Mouse (Mus musculus): ENCODE results near the gene Zmiz1.

The Zmiz1 gene

DNA sequence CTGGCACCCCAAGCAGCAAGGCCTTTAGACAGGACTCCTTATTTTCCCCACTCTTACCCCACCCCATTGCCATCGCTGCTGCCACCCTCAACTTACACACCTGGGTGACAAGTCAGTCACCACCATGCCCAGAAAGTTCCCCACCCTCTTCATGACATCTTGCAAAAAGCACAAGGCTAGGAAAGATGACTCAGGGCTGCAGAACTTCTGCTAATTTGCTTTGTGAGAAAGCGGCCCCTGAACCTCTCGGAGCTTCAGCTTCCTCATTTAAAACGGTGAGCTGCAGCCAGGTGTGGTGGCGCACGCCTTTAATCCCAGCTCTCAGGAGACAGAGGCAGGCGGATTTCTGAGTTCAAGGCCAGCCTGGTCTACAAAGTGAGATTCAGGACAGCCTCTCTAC, 141.4 kb downstream of the Zmiz1 start:
- DNase-seq = no peak

DNA sequence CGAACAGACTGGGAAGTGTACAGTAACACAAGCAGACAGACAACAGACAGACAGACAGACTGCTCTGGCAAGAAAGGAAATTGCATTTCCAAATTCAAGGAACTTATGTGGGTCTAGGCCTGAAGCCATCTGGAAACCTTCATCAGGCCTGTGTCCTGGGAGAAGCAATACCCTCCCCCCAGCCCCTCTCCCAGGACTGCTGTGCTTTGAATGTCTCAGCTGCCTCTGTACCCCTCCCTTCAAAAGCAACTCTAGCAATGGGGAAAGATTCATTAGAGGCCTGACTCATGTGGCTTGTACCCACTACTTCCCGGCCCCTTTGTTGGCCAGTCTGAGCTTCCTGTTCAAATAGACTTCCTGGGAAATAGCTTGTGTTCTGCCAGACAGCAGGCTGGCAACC, 142.0 kb downstream of the Zmiz1 start:
- DNase-seq = peak; percentile 87

- no peak for DNase-seq
Measured at GRCm38 (mm10) chr14:25602018-25602417, 143.0 kb downstream of the Zmiz1 start.

- peak; percentile 92 for DNase-seq
Measured at GRCm38 (mm10) chr14:25604395-25605142, 145.6 kb downstream of the Zmiz1 start.

DNA sequence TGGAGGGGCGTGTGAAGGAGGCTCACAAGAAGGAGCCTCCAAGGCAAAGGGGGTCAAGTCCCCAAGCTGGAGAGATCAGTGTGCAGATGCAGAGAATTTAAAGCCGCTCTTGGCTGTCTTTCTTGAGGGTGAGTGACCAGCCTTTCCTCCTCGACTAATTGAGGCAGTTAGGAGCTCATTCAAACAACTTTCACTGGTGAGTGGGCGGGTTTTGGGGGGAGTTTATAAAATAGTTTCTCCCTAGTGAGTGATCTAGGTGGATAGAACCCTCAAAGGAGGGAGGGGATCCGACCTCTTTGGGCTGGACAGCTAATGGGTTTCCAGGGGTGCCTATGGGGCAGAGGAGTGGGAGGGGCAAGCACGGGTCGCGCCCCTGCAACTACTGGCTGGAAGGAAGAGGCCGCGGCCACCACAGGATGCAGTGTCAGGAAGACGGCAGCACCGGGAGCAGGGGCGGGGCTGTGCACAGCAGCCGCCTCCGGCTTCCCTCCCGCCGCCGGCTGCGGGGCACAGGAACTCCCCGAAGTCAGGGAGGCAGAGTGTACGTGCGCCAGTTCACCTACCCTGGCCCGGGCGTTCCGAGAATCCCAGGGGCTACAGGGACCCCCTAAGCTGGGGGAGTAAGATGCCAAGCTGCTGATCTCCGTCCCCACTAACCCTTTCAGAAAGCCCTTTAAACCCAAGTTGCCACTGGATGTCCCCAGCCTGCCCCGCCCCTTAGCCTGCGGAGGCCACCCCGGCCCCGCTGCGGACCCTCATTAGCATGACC, 147.6 kb downstream of the Zmiz1 start:
- DNase-seq = peak; percentile 99

- DNase-seq = peak; percentile 97
Measured at GRCm38 (mm10) chr14:25607141-25607967, 148.4 kb downstream of the Zmiz1 start.

GRCm38 (mm10) chr14:25607968-25608491, 149.0 kb downstream of the Zmiz1 start:
- DNase-seq = peak; percentile 98

DNA sequence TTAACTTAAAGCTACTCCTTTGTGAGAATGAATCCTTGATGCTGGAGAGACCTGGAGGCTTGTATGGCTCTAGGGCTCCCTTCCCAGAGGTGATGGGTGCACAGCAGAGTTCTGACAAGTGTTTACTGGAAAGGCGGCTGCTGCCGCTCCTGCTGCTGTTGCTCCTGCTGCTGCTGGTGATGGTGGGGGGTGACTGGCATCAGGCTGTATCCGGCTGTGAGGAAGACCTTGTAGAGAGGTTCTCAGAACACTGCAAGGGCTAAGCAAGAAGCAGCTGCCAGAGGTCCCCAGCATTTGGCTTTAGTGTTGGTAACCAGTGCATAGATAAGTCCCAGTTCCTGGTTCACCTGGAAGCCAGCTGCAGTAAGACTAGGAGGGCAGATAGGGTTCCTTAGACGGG, 149.6 kb downstream of the Zmiz1 start:
- no peak for DNase-seq

DNA sequence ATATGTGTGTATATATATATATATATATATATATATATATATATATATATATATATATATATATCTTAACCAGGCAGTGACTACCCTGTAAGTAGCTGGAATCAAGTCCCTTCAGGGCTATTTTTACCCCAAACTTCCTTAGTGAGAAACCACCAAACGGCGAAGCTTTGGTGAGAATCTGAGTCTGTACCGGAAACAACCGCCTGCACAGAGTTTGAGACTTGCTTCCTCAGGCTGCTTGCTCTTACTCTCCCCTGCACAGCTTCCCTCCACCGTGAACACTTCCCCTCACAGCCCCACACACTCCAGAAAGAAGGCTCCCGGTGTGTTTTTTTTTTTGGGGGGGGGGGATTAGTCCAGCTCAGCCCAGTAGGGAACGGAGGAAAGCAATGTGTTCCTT, 150.4 kb downstream of the Zmiz1 start:
- DNase-seq = peak; percentile 97

DNA sequence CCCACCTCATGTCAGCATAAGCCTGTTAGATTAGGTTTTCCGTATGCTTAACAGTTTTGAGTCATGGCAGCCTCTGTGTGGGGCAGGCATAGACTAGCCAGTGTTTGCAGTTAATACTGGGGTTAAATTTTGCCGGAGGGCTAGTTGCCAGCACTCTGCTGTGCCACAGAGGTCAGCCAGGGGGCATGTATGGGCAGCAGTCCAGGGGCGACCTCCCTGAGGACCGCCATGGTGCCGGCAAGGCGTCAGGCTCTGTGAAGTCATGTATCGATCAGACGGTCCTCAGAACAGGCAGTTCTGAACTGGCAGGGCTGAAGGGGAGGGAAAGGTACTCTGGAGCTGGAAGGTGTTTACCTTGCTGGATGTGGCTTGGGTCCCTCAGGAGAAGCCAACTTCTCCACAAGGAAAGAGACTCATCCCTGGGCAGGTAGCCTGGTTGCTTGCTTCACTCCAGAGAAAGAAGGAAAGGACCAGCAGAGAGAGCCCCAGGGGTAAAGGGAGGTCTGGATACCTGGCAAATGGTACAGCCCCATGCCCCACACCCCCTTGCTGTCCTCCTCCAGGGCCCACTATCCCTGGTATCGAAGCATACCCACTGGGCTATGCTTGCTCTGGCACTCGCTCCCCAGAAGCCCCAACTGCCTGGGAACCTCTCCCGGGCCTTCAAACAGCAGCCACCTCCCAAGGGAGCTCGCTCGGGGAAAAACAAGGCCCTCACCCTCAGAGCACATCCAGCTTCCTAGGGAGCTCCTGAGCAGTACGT, 151.6 kb downstream of the Zmiz1 start:
- peak; percentile 93 for DNase-seq

DNA sequence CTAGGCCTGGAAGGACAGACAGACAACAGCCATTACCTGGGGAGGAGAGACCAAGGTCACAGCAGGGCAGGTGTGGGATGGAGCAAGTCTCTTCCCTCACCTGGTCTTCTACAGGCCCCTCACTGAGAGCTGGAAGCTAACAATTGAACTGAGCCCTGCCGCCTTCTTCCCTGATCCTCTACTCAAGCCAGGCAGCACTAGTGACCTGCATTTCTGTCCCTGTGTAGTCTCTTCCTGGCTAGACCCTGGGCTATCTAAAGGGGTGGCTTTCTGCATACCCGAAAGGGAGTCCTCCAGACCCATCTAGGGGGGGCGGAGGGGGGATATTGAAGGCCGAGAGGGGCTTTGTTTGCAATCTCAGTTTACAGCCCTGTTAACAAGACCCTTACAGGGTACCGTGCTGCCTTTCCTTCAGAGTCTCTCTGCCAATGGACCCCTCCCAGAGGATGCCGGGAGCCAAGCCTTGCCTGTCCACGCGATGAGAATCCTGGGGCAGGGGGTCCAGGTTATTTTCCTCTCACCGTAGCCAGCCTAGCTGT, 152.2 kb downstream of the Zmiz1 start:
- DNase-seq = peak; percentile 91

- peak; percentile 90 for DNase-seq
Measured at GRCm38 (mm10) chr14:25611815-25612698, 153.1 kb downstream of the Zmiz1 start.

GRCm38 (mm10) chr14:25613942-25614575, 155.1 kb downstream of the Zmiz1 start:
- no peak for DNase-seq

DNA sequence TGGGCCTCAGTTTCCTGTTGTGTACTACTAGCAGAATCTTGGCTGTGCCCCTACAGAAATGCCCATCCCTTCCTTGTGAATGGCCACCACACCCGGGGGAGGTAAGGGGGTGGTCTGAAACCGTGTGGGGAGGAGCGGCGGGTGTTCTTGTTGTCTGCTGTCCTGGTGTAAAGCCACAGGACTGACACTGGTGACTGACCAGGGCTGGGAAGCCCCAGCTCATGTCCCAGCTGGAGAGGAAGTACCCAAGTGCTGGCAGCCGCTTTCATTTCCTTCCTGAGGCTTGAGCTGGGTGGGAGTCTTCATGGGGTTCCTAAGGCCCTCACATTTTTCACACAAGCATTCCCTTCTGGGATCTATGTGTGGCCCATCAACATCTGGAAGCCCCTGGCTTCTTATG, 155.7 kb downstream of the Zmiz1 start:
- DNase-seq = peak; percentile 98

DNA sequence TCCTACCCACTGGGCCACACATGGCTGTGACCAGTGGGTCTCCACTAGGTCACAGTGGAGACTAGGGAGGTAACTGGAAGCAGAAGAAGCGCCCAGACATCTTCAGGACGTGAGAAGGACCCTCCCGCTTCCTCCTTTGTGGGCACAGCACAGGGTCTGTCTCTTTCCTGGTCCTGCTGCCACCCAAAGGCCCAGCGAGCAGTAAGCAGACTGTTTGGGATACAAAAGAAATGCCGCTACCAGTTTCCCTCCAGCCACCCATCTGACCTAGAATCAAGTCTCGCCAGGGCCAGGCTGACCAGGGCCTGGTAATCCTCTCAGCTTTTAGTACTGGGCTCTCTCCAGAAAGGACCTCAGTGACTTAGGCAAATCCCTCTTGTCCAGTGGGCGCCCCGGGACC, 156.6 kb downstream of the Zmiz1 start:
- peak; percentile 91 for DNase-seq

- DNase-seq = peak; percentile 92
Measured at GRCm38 (mm10) chr14:25616009-25616723, 157.2 kb downstream of the Zmiz1 start.

DNA sequence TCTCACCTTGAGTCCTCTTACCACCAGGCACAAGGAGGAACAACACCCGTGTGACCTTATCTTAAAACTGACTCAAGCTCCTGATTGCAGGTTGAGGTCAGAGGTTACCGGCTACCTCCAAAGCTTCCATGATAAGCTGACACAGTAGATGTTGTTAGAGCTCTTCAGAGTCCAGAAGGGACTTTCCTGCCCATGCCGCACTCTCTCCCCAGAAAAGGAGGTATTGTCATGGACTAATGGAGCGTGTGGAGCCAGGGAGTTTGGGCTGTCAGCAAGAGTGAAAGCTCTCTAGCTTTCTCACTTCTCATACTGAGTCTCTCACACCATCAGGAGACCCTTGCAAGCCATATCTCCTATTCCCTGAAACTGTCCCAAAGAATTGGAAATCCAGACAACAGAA, 158.3 kb downstream of the Zmiz1 start:
- no peak for DNase-seq

- DNase-seq = peak; percentile 90
Measured at GRCm38 (mm10) chr14:25619066-25619762, 160.2 kb downstream of the Zmiz1 start.

DNA sequence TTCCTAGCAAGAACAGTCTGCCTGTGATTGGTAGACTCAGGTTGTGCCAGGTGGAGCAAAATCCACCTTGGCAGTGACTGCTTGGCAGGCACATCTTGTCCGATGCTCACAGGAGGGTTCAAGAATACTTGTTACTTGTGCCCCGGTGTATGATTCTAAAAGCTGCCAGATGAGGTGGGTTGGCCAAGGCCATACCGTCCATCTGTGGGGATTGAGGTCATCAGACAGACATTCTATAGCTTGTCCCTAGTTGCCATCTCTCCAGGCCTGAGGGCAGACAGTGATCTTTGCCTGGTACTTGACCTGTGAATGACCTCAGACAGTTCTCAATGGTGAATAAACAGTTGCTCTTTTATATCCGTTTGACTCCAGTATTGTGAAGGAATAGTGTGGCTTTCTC, 161.8 kb downstream of the Zmiz1 start:
- DNase-seq = no peak
